Mouse (Mus musculus): ENCODE data around the gene Mettl4. TPM values are rescaled to one million over a fixed set of nuclear protein-coding genes. Genes with fewer than 3 reads are reported as not detected.

Mettl4 gene
- polyA plus RNA-seq, 1 experiment from 2014 or later = 6.5 TPM

- Histone ChIP-seq H3K4me1 (replicated peaks; ENCODE audit: control insufficient read depth, insufficient read depth, low read length) (no peaks in the 10 kb centered on the region), H3K4me2 (replicated peaks; ENCODE audit: low read depth) (no peak overlapping the region), H3K36me3 (ENCODE audit: control insufficient read depth, insufficient read depth) (no peaks in the 10 kb centered on the region), H3K9me3 (ENCODE audit: control insufficient read depth) (no peaks in the 10 kb centered on the region), H3K27ac (ENCODE audit: low read depth, low read length) (no peak overlapping the region), H3K27me3 (replicated peaks; ENCODE audit: control insufficient read depth, insufficient read depth, low read length) (no peaks in the 10 kb centered on the region), H3K9ac (ENCODE audit: low read depth, low read length) (no peak overlapping the region), H3K4me3 (ENCODE audit: low read depth, low read length) (no peak overlapping the region)
- no peak for ATAC-seq
- no peak for TF ChIP-seq CTCF (IDR thresholded peaks at IDR 0.05; ENCODE audit: low read depth)
- 76% methylated on average over 6 of the region's 6 CpGs for WGBS
Observed at GRCm38 (mm10) chr17:94673515-94674317, 76.1 kb downstream of the Mettl4 start.

Data from intestine, postnatal 0 days (tissue).